Mouse (Mus musculus) C2C12 (cell line): ENCODE results near the gene Aebp1.

Experiments used
- MYOD1 ChIP-seq: IDR thresholded peaks from one replicate; pipeline ENCODE4 v1.6.1; 2011; ENCODE audit warnings: low read depth; ENCODE audit not compliant: control insufficient read depth, insufficient read length
- USF1 ChIP-seq: IDR thresholded peaks from one replicate; pipeline ENCODE4 v1.6.1; 2011; ENCODE audit warnings: low read depth, mild to moderate bottlenecking, control low read depth, moderate library complexity

DNA sequence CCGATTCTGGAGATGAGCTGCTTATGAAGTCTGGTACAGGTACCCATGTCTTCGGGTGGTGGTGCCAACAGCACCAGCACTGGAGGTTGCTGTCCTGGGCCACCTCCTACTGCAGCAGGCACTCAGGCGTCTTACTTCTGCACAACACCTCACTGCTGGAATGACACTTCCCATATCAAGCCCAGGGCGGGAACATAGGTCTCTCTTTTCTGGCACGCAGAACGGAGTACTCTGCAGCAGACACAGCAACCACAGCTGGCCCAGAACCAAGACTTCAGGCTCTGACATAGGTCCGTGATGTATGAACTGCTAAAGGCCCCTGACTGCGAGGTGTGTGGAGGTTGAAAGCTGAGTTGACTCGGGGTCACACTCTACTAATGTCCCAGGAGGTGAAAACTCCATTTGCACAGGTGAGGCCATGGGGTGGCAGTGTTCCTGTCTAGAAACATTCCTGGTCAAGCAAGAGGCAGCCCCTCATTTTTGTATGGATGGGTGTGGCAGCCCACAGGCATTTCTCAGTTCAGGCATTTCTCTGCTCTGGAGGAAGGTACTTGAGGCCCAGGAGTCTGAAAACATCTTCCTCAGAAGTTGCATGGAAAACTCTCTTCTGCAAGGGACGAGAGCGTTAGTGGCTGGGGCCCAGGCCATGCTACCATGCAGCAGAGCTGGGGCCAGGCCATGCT is 33.1 kb upstream of the Aebp1 start:
- TF ChIP-seq MYOD1 (no peak), USF1 (no peak)
